9 mouse cellular contexts compared by ENCODE assay signal in genomic region chr5:63906149-63907093, GRCm38 (mm10).
DNase-seq lines count a peak whose midpoint lies in the region; ATAC-seq and TF ChIP-seq lines count a peak whose summit lies in the region.
"Had no signal": no experiment of that assay in that cellular context is flagged by ENCODE, and none has a peak within 500 bp of the region (broad histone marks: within the 10 kb centered on the region; RNA-seq: fewer than 3 reads in every experiment).

No protein-coding gene starts in this region.

- ATAC-seq in cerebellum, adult (ENCODE audit: insufficient number of reproducible peaks, low FRiP score, low TSS enrichment) = peak; percentile 72
- ATAC-seq in forebrain, embryonic 15.5 days (replicated peaks) = peak; percentile 89
- peak; percentile 83 to 95 for ATAC-seq in hematopoietic stem cell, adult 5-6 weeks (replicated peaks in 1 of 2; ENCODE audit: insufficient read depth in 1 of 2, low FRiP score in 2 of 2, low TSS enrichment in 1 of 2, low read depth in 1 of 2, poor library complexity in 2 of 2, severe bottlenecking in 2 of 2)
- ATAC-seq in lung, embryonic 15.5 days (ENCODE audit: borderline replicate concordance, extremely low read depth, low FRiP score, low TSS enrichment) = peak; percentile 46

- H3K4me1 ChIP-seq in ES-Bruce4 (ENCODE audit: control insufficient read depth, insufficient read depth, low read length) = no peaks in the 10 kb centered on the region
- no peaks in the 10 kb centered on the region for H3K4me1 ChIP-seq in forebrain, embryonic 15.5 days
- H3K4me1 ChIP-seq in lung, embryonic 15.5 days = 0 out of 2 replicates have a peak, but pooled peaks cover 2% of the 10 kb centered on the region
- no peaks in the 10 kb centered on the region for H3K4me1 ChIP-seq in thymus, adult 2 months (replicated peaks; ENCODE audit: control insufficient read depth, insufficient read depth, low read length)
- H3K4me1 ChIP-seq: heart, embryonic 15.5 days had no signal

- no peak for TF ChIP-seq EP300 in ES-Bruce4 (IDR thresholded peaks at IDR 0.05; ENCODE audit: insufficient read depth, low read depth, low read length)

- no peak overlapping the region for H3K27ac ChIP-seq in ES-Bruce4 (ENCODE audit: insufficient read depth, low read length)
- H3K27ac ChIP-seq in forebrain, embryonic 15.5 days (replicated peaks) = no peak overlapping the region
- no peak overlapping the region for H3K27ac ChIP-seq in lung, embryonic 15.5 days
- no peak overlapping the region for H3K27ac ChIP-seq in thymus, adult 2 months (ENCODE audit: control insufficient read depth, insufficient read depth, low read length)
- H3K27ac ChIP-seq: heart, embryonic 15.5 days had no signal

- no peak for TF ChIP-seq POLR2A in ES-Bruce4 (IDR thresholded peaks at IDR 0.05; ENCODE audit: insufficient read depth, low read length)
- no peak for TF ChIP-seq POLR2A in thymus, adult 2 months (IDR thresholded peaks at IDR 0.05; ENCODE audit: control insufficient read depth, extremely low read depth, insufficient read depth, low read length, poor library complexity)

- DNase-seq in layer of hippocampus, adult 9-10 months (ENCODE audit: low spot score) = peak; percentile 90
- DNase-seq in ovary, adult 18-20 months (ENCODE audit: low spot score) = peak; percentile 49
- peak; percentile 84 for DNase-seq in thymus, adult 2 months

- no peak overlapping the region for H3K4me3 ChIP-seq in ES-Bruce4 (ENCODE audit: low read depth, low read length)
- H3K4me3 ChIP-seq in forebrain, embryonic 15.5 days = no peak overlapping the region
- no peak overlapping the region for H3K4me3 ChIP-seq in lung, embryonic 15.5 days
- no peak overlapping the region for H3K4me3 ChIP-seq in thymus, adult 2 months (ENCODE audit: control insufficient read depth, insufficient read depth, low read length)
- H3K4me3 ChIP-seq: heart, embryonic 15.5 days had no signal

- 43% methylated on average over 13 of the region's 13 CpGs for WGBS in forebrain, embryonic 15.5 days
- WGBS in lung, embryonic 15.5 days = 35% methylated on average over 13 of the region's 13 CpGs
- WGBS in thymus, adult 2 months = 49% methylated on average over 13 of the region's 13 CpGs

- H3K27me3 ChIP-seq in ES-Bruce4 (ENCODE audit: control insufficient read depth, insufficient read depth, low read length, poor library complexity, severe bottlenecking) = no peaks in the 10 kb centered on the region
- H3K27me3 ChIP-seq in forebrain, embryonic 15.5 days = no peaks in the 10 kb centered on the region
- H3K27me3 ChIP-seq in lung, embryonic 15.5 days = no peaks in the 10 kb centered on the region
- no peaks in the 10 kb centered on the region; the same call in 1 of the 2 replicates for H3K27me3 ChIP-seq in thymus, adult 2 months (ENCODE audit: control insufficient read depth, insufficient read depth, low read length)

- no peak overlapping the region for H3K4me2 ChIP-seq in forebrain, embryonic 15.5 days (replicated peaks)
- H3K4me2 ChIP-seq in lung, embryonic 15.5 days = peak overlapping the region; percentile 28; the same call in 1 of the 2 replicates
- H3K4me2 ChIP-seq: heart, embryonic 15.5 days had no signal

- H3K9ac ChIP-seq in ES-Bruce4 (ENCODE audit: low read depth, poor library complexity, severe bottlenecking) = no peak overlapping the region
- H3K9ac ChIP-seq in forebrain, embryonic 15.5 days (replicated peaks) = no peak overlapping the region
- no peak overlapping the region for H3K9ac ChIP-seq in lung, embryonic 15.5 days
- H3K9ac ChIP-seq: heart, embryonic 15.5 days had no signal

- H3K9me3 ChIP-seq in ES-Bruce4 (replicated peaks; ENCODE audit: control insufficient read depth, insufficient read depth, low read length, poor library complexity, severe bottlenecking) = no peaks in the 10 kb centered on the region
- no peaks in the 10 kb centered on the region for H3K9me3 ChIP-seq in forebrain, embryonic 15.5 days
- H3K9me3 ChIP-seq in lung, embryonic 15.5 days = no peaks in the 10 kb centered on the region
- H3K9me3 ChIP-seq: heart, embryonic 15.5 days had no signal

- peak; percentile 88 for TF ChIP-seq CTCF in ES-Bruce4 (IDR thresholded peaks at IDR 0.05; ENCODE audit: low read depth, low read length)
- TF ChIP-seq CTCF in thymus, adult 2 months (IDR thresholded peaks at IDR 0.05; ENCODE audit: borderline replicate concordance, control insufficient read depth, extremely low read depth, insufficient read depth, low read length, poor library complexity) = peak; percentile 73; the same call in 1 of the 2 replicates

- 0 out of 2 replicates have a peak, but pooled peaks cover 3% of the 10 kb centered on the region for H3K36me3 ChIP-seq in ES-Bruce4 (ENCODE audit: control insufficient read depth, insufficient read depth, low read length, poor library complexity, severe bottlenecking)
- H3K36me3 ChIP-seq in forebrain, embryonic 15.5 days = no peaks in the 10 kb centered on the region
- no peaks in the 10 kb centered on the region for H3K36me3 ChIP-seq in lung, embryonic 15.5 days
- H3K36me3 ChIP-seq in thymus, adult 2 months (ENCODE audit: control insufficient read depth, insufficient read depth, low read length) = no peaks in the 10 kb centered on the region
- H3K36me3 ChIP-seq: heart, embryonic 15.5 days had no signal
